Mouse (Mus musculus): ENCODE results near the gene Nyx. TPM values are rescaled to one million over a fixed set of nuclear protein-coding genes. Genes with fewer than 3 reads are reported as not detected.

Nyx gene
- total and polyA plus RNA-seq, 3 experiments: 0.11 to 0.31 TPM; not detected in 1

GRCm38 (mm10) chrX:13466681-13467080 lies 771 bp downstream of the Nyx start:
- TF ChIP-seq MAZ (IDR thresholded peaks at IDR 0.05; ENCODE audit: low read depth, low read length) (no peak), E2F4 (IDR thresholded peaks at IDR 0.05; ENCODE audit: borderline replicate concordance, low read depth, low read length) (no peak)
- Histone ChIP-seq H3K27me3 (ENCODE audit: control insufficient read depth in 1 of 2, insufficient read depth in 2 of 2, low read length in 2 of 2) (no peaks in the 10 kb centered on the region), H3K36me3 (ENCODE audit: control insufficient read depth in 1 of 2, insufficient read depth in 2 of 2, low read length in 2 of 2) (peaks cover 0 to 17% of the 10 kb centered on the region in 2 experiments; a peak in 2 of 4 replicates), H3K79me2 (ENCODE audit: control insufficient read depth, insufficient read depth, low read length, poor library complexity) (peaks cover 2% of the 10 kb centered on the region; the same call in 1 of the 2 replicates), H3K27ac (ENCODE audit: control insufficient read depth, low read depth, low read length) (no peak overlapping the region), H3K9ac (ENCODE audit: control insufficient read depth, low read depth, low read length, poor library complexity, severe bottlenecking) (no peak overlapping the region), H3K4me3 (ENCODE audit: control insufficient read depth in 1 of 2, insufficient read depth in 1 of 2, low read depth in 2 of 2, low read length in 2 of 2) (no peak overlapping the region), H3K9me3 (replicated peaks; ENCODE audit: insufficient read depth, low read length) (no peaks in the 10 kb centered on the region), H3K4me1 (ENCODE audit: control insufficient read depth in 1 of 2, insufficient read depth in 2 of 2, low read length in 2 of 2) (peaks cover 12 to 21% of the 10 kb centered on the region in 2 experiments)
- DNase-seq (ENCODE audit: low read depth, low spot score): no peak

- Histone ChIP-seq H3K4me3 (ENCODE audit: control insufficient read depth in 1 of 2, insufficient read depth in 1 of 2, low read depth in 2 of 2, low read length in 2 of 2) (no peak overlapping the region), H3K9me3 (replicated peaks; ENCODE audit: insufficient read depth, low read length) (no peaks in the 10 kb centered on the region), H3K79me2 (ENCODE audit: control insufficient read depth, insufficient read depth, low read length, poor library complexity) (no peaks in the 10 kb centered on the region; the same call in 1 of the 2 replicates), H3K27ac (ENCODE audit: control insufficient read depth, low read depth, low read length) (no peak overlapping the region), H3K36me3 (ENCODE audit: control insufficient read depth in 1 of 2, insufficient read depth in 2 of 2, low read length in 2 of 2) (peaks cover 0 to 20% of the 10 kb centered on the region in 2 experiments; a peak in 2 of 4 replicates), H3K4me1 (ENCODE audit: control insufficient read depth in 1 of 2, insufficient read depth in 2 of 2, low read length in 2 of 2) (peaks cover 16 to 21% of the 10 kb centered on the region in 2 experiments), H3K9ac (ENCODE audit: control insufficient read depth, low read depth, low read length, poor library complexity, severe bottlenecking) (no peak overlapping the region), H3K27me3 (ENCODE audit: control insufficient read depth in 1 of 2, insufficient read depth in 2 of 2, low read length in 2 of 2) (no peaks in the 10 kb centered on the region)
- TF ChIP-seq GABPA (IDR thresholded peaks at IDR 0.05; ENCODE audit: low read depth, low read length) (no peak), EP300 (IDR thresholded peaks at IDR 0.05; ENCODE audit: low read depth in 1 of 2, low read length in 2 of 2) (no peak), ZMIZ1 (IDR thresholded peaks at IDR 0.05; ENCODE audit: low read depth, low read length) (no peak)
- no peak for DNase-seq (ENCODE audit: low read depth, low spot score)
These were observed 1.2 kb downstream of the Nyx start for GRCm38 (mm10) chrX:13467121-13467571.

GRCm38 (mm10) chrX:13469160-13470116 lies 3.5 kb downstream of the Nyx start:
- H3K4me3 ChIP-seq (ENCODE audit: control insufficient read depth in 1 of 2, insufficient read depth in 1 of 2, low read depth in 2 of 2, low read length in 2 of 2): no peak overlapping the region
- H3K79me2 ChIP-seq (ENCODE audit: control insufficient read depth, insufficient read depth, low read length, poor library complexity): no peaks in the 10 kb centered on the region; the same call in 1 of the 2 replicates
- no peak overlapping the region for H3K27ac ChIP-seq (ENCODE audit: control insufficient read depth, low read depth, low read length)
- DNase-seq (ENCODE audit: low read depth, low spot score): no peak
- H3K27me3 ChIP-seq (ENCODE audit: control insufficient read depth in 1 of 2, insufficient read depth in 2 of 2, low read length in 2 of 2): no peaks in the 10 kb centered on the region
- no peaks in the 10 kb centered on the region for H3K9me3 ChIP-seq (replicated peaks; ENCODE audit: insufficient read depth, low read length)
- no peak overlapping the region for H3K9ac ChIP-seq (ENCODE audit: control insufficient read depth, low read depth, low read length, poor library complexity, severe bottlenecking)
- no peak for TF ChIP-seq JUND (IDR thresholded peaks at IDR 0.05; ENCODE audit: low read depth, low read length)
- TF ChIP-seq SIN3A (IDR thresholded peaks at IDR 0.05; ENCODE audit: low read length): no peak
- no peak for TF ChIP-seq GATA1 (IDR thresholded peaks at IDR 0.05; ENCODE audit: low read depth, low read length)
- TF ChIP-seq POLR2A (IDR thresholded peaks at IDR 0.05; ENCODE audit: control insufficient read depth in 1 of 2, insufficient read depth in 1 of 2, low read depth in 1 of 2, low read length in 2 of 2, poor library complexity in 1 of 2): no peak
- no peak for TF ChIP-seq RCOR1 (IDR thresholded peaks at IDR 0.05; ENCODE audit: low read depth, low read length)
- no peak for TF ChIP-seq USF1 (IDR thresholded peaks at IDR 0.05; ENCODE audit: low read depth, low read length)
- TF ChIP-seq ZNF384 (IDR thresholded peaks at IDR 0.05; ENCODE audit: low read depth, low read length): no peak
- no peak for TF ChIP-seq EP300 (IDR thresholded peaks at IDR 0.05; ENCODE audit: low read depth in 1 of 2, low read length in 2 of 2)
- TF ChIP-seq NELFE (IDR thresholded peaks at IDR 0.05; ENCODE audit: low read depth, low read length): no peak
- TF ChIP-seq MYC (IDR thresholded peaks at IDR 0.05; ENCODE audit: low read depth, low read length): no peak
- no peak for TF ChIP-seq MYB (IDR thresholded peaks at IDR 0.05; ENCODE audit: low read depth, low read length)
- TF ChIP-seq MAX (IDR thresholded peaks at IDR 0.05; ENCODE audit: low read length): no peak
- no peak for TF ChIP-seq HCFC1 (IDR thresholded peaks at IDR 0.05; ENCODE audit: low read depth, low read length)
- TF ChIP-seq ZC3H11A (IDR thresholded peaks at IDR 0.05; ENCODE audit: low read depth, low read length): no peak
- TF ChIP-seq SMC3 (IDR thresholded peaks at IDR 0.05; ENCODE audit: low read depth, low read length): no peak
- TF ChIP-seq NRF1 (IDR thresholded peaks at IDR 0.05; ENCODE audit: insufficient read depth, low read depth, low read length, poor library complexity, severe bottlenecking): no peak
- no peak for TF ChIP-seq ELF1 (IDR thresholded peaks at IDR 0.05; ENCODE audit: low read depth, low read length)
- no peak for TF ChIP-seq CHD1 (IDR thresholded peaks at IDR 0.05; ENCODE audit: low read depth, low read length)
- no peak for TF ChIP-seq UBTF (IDR thresholded peaks at IDR 0.05; ENCODE audit: borderline replicate concordance, insufficient read depth, low read depth, low read length)
- no peak for TF ChIP-seq TCF12 (IDR thresholded peaks at IDR 0.05; ENCODE audit: low read depth, low read length)
- peaks cover 0 to 23% of the 10 kb centered on the region in 2 experiments; a peak in 2 of 4 replicates for H3K36me3 ChIP-seq (ENCODE audit: control insufficient read depth in 1 of 2, insufficient read depth in 2 of 2, low read length in 2 of 2)
- peaks cover 21 to 26% of the 10 kb centered on the region in 2 experiments for H3K4me1 ChIP-seq (ENCODE audit: control insufficient read depth in 1 of 2, insufficient read depth in 2 of 2, low read length in 2 of 2)
